Mouse (Mus musculus) frontal cortex, adult 2 months (tissue): ENCODE data around the gene Ager. TPM values are rescaled to one million over a fixed set of nuclear protein-coding genes. Genes with fewer than 3 reads are reported as not detected.

ENCODE experiments used
- DNase-seq, 2 experiments: peaks; one replicate each; pipeline ENCODE4 v3.0.0; 2022; ENCODE audit warnings: low spot score in 1 of 2; ENCODE audit errors: extremely low spot score in 1 of 2
- polyA plus RNA-seq: library from polyadenylated mRNA; depleted of rRNA; stranded (reverse); fragments of >200 nt; gene quantifications from 2 replicates; pipeline ENCODE4 v1.2.3, GENCODE M21; 2012; rRNA removed

Gene Ager
- polyA plus RNA-seq, 1 experiment = 2.1 TPM

- no peak for DNase-seq
Observed at GRCm38 (mm10) chr17:34649106-34649864, 51.6 kb downstream of the Ager start.

Other genes with a start within 250 kb of the Ager start
- gene Btnl2, start 243.0 kb upstream of the Ager start, polyA plus RNA-seq = 0.06 TPM in 1 of 2 replicates, not detected in the other
- not detected in 2 replicates for gene Btnl1, start 220.7 kb upstream of the Ager start, polyA plus RNA-seq
- gene BC051142, start 199.0 kb upstream of the Ager start, polyA plus RNA-seq = 10.7 and 11.1 TPM in 2 replicates
- not detected in 2 replicates for gene Btnl4, start 120.5 kb upstream of the Ager start, polyA plus RNA-seq
- not detected in 2 replicates for gene Btnl6, start 80.5 kb upstream of the Ager start, polyA plus RNA-seq
- 6.2 and 7.2 TPM in 2 replicates for gene Notch4, start 33.6 kb upstream of the Ager start, polyA plus RNA-seq
- 2.8 and 3.4 TPM in 2 replicates for gene Gpsm3, start 8.1 kb upstream of the Ager start, polyA plus RNA-seq
- 67.0 and 71.3 TPM in 2 replicates for gene Pbx2, start 6.6 kb upstream of the Ager start, polyA plus RNA-seq
- gene Rnf5, start 5.8 kb downstream of the Ager start, polyA plus RNA-seq = 127 and 145 TPM in 2 replicates
- 204 and 229 TPM in 2 replicates for gene Agpat1, start 6.4 kb downstream of the Ager start, polyA plus RNA-seq
- gene Egfl8, start 18.1 kb downstream of the Ager start, polyA plus RNA-seq = 9.7 and 10.5 TPM in 2 replicates
- 41.9 and 43.0 TPM in 2 replicates for gene Ppt2, start 30.6 kb downstream of the Ager start, polyA plus RNA-seq
- gene Prrt1, start 31.7 kb downstream of the Ager start, polyA plus RNA-seq = 150 and 179 TPM in 2 replicates
- gene Fkbpl, start 46.9 kb downstream of the Ager start, polyA plus RNA-seq = 6.7 and 7.9 TPM in 2 replicates
- gene Atf6b, start 49.3 kb downstream of the Ager start, polyA plus RNA-seq = 57.7 and 59.6 TPM in 2 replicates
- gene Tnxb, start 72.7 kb downstream of the Ager start, polyA plus RNA-seq = 1.6 TPM in 2 replicates
- 18.8 and 22.8 TPM in 2 replicates for gene C4b, start 146.0 kb downstream of the Ager start, polyA plus RNA-seq
- gene Cyp21a1, start 206.7 kb downstream of the Ager start, polyA plus RNA-seq = 0.04 TPM in 1 of 2 replicates, not detected in the other
- gene Stk19, start 239.1 kb downstream of the Ager start, polyA plus RNA-seq = 71.8 and 77.6 TPM in 2 replicates
- gene Dxo, start 239.2 kb downstream of the Ager start, polyA plus RNA-seq = 47.3 and 56.4 TPM in 2 replicates